Mouse (Mus musculus) layer of hippocampus, postnatal 25 days (tissue): ENCODE data around the gene Mecom. TPM values are rescaled to one million over a fixed set of nuclear protein-coding genes. Genes with fewer than 3 reads are reported as not detected.

Experiments
- DNase-seq, 2 experiments: peaks; one replicate each; pipeline ENCODE4 v3.0.0; 2022; ENCODE audit warnings: mixed read lengths in 2 of 2, low spot score in 1 of 2; ENCODE audit errors: extremely low spot score in 1 of 2
- total RNA-seq, 2 experiments: library from RNA; stranded (reverse); gene quantifications; 2 replicates each; pipeline ENCODE4 v1.2.3; 2021

Mecom gene
- total RNA-seq, 2 experiments from 2014 or later, result 2.8 to 3.9 TPM

- peak in 1 of 2 experiments; percentile 5 for DNase-seq
Measured at GRCm38 (mm10) chr3:30514901-30515794, 32.7 kb downstream of the Mecom start.

- DNase-seq, result peak in 1 of 2 experiments; percentile 8
Measured at GRCm38 (mm10) chr3:30514051-30514754, 33.6 kb downstream of the Mecom start.

- no peak for DNase-seq
Measured at GRCm38 (mm10) chr3:30513314-30513997, 34.4 kb downstream of the Mecom start.

GRCm38 (mm10) chr3:30512459-30513030 lies 35.3 kb downstream of the Mecom start:
- DNase-seq, result no peak

DNA sequence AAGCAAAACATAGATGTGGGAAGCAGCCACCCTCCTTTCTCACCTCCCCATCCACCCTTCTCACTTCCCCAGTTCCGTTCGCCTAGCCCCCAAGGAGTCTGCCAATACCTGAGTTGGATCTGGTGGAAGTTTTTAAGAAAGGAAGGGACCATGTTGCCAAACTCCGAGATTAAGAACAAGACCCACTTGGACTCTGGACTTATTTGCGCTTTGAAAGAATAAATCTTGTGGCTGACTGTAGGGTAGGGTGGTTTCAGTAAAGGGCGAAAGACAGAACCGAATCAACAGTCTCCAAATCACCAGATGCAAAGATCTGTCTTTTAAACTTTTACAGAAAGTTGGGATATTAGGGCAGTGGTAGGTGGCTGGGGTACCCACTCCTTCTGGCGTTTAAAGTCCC lies 36.0 kb downstream of the Mecom start:
- no peak for DNase-seq

- no peak for DNase-seq
Measured at GRCm38 (mm10) chr3:30511062-30511640, 36.7 kb downstream of the Mecom start.

DNA sequence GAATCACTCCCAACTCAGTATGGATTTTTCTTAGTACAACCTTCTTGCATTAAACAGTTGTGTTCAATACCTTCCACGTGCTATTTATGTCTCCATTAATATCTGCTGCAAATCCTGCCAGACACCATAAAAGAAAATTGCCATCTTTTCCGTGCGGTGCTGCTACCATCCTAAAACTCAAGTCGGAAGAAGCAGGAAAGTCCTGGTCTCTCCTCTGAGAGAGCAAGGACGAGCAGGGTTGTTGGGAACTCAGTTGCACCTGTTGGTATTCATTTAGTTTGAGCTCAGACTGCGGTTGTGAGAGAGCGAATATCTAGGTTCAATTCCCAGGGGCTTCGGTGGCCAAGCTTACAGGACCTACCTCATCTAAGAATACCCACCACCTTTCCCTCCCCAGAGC lies 37.2 kb downstream of the Mecom start:
- DNase-seq, result no peak

DNA sequence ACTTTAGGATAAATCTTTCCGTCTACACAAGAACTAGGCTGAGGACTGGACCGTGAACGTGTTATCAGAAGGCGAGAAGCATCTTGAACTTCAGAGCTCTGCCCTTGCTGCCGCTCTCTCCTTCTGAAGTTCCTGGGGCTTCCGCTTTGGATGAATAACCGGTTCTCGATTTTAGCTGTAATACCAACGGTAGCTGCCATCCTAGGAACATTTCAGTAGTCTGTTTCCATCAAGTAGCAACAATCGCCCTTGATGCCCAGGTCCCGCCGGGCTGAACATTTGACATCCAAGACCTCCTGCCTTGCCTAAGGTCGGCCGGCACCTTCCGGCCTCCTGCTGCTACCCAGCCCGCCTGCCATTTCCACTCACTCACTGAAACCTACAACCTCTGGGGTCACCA lies 37.7 kb downstream of the Mecom start:
- no peak for DNase-seq

GRCm38 (mm10) chr3:30508930-30509910 lies 38.6 kb downstream of the Mecom start:
- DNase-seq, result peak in 1 of 2 experiments; percentile 8

GRCm38 (mm10) chr3:30508296-30508929 lies 39.4 kb downstream of the Mecom start:
- DNase-seq, result peak in 1 of 2 experiments; percentile 20

- DNase-seq, result peak in 1 of 2 experiments; percentile 10
Measured at GRCm38 (mm10) chr3:30507576-30508295, 40.1 kb downstream of the Mecom start.

DNA sequence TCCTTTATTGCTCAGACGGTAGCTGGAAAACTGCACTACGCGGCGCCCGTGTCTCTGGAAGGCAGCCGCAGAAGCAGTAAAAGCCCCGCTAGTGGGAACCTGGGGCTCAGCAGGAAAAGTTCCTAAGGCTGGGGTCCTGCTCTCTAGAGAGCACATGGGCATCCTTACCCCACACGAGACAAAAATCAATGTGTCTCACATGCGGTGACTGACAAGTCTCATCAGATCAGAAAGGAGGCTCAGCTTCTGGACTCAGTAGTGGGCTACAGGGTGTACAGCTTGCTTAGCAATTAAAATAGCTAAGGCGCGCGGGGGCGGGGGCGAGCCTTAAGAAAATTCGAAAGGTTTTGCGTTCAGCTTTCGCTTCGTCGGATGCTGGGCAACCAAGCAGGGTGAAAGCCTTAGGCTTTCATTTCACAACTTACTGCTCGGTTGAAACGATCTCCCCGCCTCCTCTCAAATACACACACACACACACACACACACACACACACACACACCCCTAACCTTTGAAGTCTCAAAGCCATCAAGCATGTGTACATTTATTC lies 40.7 kb downstream of the Mecom start:
- peak in 1 of 2 experiments; percentile 17 for DNase-seq

DNA sequence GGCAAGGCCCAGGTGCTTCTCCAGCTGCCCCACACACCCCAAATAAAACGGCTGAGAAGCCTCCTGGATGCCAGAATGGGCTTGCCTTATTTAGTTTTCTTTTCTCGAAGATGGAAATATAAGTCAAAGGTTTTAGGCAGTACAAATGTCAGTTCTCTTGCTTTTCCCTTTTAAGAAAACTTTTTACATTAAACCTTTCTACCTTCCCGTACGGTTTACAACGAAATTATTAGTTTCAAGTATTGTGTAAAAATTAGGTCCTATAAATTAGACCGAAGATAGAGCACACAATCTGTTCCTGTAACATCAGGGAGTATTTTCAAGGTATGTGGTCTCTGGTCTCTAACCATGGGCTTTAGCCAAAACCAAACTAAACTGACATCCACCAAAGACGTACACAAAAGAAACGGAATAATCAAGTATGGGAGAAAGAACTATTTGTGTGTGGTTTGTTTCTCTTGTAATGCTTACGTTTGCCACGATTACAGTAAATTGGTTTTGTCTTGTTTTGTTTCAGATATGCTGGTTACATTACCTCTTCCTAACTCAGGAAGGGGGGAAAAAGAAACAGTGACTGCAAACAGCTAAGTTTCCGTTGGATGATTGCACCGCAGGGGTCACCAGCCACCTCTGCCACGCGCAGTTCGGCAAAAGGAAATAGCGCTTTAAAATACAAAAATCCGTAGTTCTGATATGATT lies 41.3 kb downstream of the Mecom start:
- no peak for DNase-seq

DNA sequence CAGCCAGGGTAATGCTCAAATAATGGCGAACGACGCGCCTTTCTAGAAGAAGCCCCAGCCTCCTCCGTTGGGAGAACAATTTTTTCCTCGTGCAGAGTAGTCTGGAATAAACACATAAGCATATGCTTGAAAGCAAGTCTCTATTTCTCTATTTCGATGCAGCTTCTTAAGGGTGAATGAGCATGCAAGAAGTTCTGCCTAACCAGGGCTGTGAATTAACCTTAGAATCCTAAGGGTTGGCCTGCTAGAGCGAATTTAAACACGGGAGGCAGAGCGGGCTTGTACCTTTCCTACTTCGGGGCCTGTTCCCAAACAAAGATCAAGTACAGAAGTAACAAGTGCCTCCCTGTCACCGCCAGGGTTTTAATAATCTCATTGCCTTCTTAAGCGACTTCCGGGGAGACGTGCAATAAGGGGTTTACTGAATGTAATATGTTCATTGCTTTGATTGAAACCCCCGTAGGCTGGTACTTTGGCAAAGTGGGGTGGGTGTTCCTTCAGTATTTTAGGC lies 42.0 kb downstream of the Mecom start:
- DNase-seq, result no peak

GRCm38 (mm10) chr3:30504561-30504960 lies 43.2 kb downstream of the Mecom start:
- no peak for DNase-seq

GRCm38 (mm10) chr3:30503821-30504220 lies 44.0 kb downstream of the Mecom start:
- no peak for DNase-seq
